Mouse (Mus musculus) spleen, adult 18-20 months (tissue): Measurements from ENCODE around the gene Efcab2.
"Not testable (repeated sequence)": the region's sequence is repeated elsewhere in the genome, so short reads cannot be mapped to it uniquely, and the experiment has no call there.

Experiments used
- DNase-seq, 2 experiments: peaks; one replicate each; pipeline ENCODE4 v3.0.0; 2022; ENCODE audit warnings: mixed read lengths in 2 of 2

Gene Efcab2

DNA sequence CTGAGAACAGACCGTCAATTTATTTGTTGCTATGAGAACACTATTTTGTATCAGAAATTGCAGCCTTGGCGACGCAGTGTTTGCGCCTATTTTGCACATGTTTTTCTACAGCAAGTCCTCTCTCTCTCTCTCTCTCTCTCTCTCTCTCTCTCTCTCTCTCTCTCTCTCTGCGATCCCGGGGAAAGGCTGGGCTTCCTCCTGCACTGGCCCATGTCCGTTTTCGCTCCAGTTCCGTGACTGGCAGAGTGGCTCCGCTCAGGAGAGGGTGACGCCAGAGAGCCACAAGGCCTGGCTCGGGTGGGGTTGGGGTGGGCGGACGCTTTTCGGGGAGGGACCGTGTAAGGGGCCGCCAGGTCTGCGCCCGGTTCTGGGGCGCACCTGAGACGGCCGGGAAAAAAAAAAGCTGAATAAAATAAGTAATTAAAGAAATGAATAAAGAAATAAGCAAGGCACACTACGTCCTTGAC, 407 bp upstream of the Efcab2 start:
- DNase-seq, result peak; percentile 65 to 68

DNA sequence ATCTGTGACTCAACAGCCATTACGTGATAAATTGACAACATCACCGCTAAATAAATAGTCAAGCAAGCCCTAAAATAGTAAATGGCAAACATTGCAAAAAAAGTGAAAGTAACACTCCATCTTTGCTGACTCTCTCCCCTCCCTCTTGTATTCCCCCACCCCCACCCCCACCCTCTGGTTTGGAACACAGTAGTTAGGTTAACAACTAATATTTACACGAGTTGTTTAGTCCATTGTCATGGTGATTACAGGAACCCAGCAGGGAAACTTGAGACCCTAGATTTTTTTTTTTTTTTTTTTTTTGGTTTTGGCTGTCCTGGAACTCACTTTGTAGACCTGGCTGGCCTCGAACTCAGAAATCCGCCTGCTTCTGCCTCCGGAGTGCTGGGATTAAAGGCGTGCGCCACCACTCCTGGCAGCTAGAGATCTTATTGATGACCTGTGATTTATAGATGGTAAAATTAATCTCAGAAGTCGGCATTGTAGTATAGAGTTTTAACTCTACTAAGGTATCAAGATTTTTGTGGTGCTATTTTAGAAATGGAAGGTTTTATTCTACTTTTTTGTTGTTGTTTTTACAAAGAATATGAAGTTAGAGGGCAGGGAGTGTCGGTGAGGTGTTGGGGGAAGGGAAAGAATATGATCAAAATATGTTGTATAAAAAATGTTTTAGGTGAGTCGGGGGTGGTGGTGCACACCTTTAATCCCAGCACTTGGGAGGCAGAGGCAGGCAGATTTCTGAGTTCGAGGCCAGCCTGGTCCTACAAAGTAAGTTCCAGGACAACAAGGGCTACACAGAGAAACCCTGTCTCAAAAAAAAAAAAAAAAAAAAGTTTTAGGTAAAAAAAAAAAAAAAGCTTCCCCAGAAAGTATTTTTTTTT, 1.1 kb downstream of the Efcab2 start:
- DNase-seq, result no peak

DNA sequence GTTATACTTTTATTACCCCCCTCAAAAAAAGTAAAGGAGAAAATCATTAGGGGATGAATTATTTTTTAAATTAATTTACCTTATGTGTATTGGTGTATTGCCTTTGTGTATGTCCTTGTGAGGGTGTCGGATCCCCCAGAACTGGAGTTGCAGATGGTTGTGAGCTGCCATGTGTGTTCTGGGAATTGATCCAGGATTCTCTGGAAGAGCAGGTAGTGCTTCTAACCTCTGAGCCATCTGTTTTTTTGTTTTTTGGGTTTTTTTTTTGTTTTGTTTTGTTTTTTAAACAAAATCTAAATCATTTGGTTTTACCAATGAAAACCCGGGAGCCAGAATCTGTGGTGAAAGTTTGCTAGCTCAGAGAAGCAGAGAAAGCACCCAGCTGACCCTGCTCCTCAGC, 1.8 kb downstream of the Efcab2 start:
- no peak for DNase-seq

DNA sequence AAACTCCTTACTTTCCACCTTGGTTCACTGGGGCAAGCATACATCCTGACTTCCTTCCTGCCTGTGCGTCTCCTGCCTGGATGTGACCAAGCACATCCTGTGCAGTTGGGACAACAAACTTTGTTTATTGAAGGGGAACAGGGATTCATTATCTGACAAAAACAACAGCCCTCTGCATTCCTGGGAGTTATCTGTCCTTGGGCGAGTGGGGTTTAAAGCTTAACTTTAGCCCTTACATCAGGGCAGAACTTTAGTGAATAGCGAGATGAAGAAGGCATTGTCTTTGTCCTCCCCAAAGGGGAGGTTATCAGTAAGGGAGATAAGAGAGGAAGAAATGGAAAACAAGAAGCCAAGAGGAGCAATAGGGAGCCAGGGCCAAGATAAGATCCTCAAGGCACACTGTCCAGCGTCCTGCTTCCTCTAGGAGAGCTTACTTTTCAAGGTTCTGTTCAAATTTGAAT, 3.0 kb downstream of the Efcab2 start:
- no peak for DNase-seq

DNA sequence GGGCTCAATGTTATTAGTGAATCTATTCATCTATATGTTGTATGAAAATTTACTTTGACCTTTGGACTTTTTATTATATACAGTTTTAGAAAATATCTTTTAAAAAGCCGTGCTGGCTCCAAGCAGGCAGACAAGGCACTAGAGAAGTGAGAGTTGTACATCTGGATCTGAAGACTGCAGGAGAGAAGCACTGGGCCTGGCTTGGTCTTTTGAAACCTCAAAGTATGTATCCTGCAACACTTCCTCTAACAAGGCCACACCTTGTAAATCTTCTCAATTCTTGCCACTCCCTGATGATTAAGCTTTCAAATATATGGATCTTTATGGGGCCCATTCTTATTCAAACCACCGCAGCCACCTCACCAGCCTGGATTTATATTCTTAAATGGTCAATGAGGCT, 7.5 kb downstream of the Efcab2 start:
- not testable (repeated sequence) for DNase-seq

DNA sequence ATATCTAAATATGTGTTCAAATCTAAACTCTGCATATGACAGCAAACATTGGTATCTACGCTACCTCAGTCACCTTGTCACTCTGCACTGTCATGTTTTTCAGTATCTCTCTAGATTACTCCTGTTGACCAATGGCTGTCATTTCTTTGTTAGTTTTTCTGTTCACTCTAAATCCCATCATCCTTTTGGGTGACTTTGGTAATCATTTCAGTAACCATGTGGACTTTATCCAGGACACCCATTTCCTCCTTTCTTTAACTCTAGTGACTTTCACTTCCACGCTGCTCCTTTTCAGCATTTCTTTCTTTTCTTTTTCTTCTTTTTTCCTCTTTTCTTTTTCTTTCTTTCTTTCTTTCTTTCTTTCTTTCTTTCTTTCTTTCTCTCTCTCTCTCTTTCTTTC, 13.7 kb downstream of the Efcab2 start:
- no peak for DNase-seq

DNA sequence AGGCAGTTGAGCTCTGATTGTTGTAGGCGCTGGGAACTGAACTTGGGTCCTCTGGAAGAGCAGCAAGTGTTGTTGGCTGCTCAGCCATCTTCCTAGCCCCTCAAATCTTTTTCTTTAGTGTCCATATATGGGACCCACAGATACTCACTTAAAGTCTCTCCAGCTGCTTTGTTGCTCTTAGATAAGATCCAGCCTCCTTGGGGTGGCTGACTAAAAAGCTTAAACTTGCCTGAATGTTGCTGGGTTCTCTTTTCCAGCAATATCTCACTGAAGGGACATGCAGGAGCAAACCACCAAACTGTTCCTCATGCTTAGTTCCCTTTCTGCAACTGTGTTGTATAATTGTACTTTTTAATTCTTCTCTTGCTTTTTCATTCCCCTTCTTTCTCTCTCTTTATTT, 17.8 kb downstream of the Efcab2 start:
- no peak for DNase-seq

DNA sequence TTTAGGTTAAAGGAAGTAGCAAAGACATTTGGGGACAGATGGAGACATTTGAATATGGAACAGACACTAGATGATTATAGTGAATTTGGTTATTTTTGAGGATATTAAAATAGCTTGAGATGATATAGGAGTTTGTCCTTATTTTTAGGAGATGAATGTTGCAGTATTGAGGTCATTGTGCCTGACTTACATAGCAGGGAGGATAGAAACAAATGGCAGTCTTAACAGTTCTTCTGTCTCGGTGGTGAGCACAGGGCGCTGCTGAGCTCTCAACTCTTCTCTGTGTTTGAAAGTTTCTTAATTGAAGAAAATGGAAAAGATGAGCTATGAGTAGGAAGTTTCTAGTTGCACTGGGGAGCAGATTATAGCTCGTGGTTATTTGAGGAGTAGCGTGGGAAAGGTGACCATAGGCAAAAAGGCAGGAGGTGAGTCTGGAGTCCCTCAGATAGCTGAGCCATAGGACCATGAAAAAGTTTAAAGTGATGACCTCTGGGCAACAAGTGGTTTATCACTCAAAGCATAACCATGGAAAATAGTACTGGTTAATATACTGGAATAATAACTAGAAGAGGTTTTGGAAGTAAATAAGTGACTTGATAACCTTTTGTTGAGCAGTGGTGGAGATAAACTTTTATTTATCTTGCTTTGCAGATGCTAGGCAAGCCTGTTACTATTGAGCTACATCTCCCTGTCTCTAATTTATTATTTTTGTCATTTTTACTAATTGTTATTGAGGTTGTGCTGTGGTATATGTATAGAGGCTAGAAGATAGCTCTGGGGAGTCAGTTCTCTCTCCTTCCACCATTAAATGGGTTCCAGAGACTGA, 25.9 kb downstream of the Efcab2 start:
- no peak for DNase-seq

DNA sequence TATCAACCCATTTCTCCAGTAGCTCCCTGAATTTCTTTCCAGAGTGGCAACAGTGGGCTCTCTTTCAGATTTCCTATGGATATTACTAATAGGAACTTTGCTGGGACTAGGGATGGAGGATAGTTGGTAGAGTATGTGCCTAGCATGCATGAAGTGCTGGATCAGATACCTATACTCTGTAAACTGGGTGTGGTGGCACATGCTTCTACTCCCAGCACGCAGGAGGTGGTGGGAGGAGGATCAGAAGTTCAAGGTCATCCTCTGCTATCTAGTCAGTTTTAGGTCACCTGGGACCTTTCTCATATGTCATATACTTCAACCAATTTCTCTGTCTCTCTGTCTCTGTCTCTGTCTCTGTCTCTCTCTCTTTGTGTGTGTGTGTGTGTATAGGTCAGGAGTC, 27.7 kb downstream of the Efcab2 start:
- DNase-seq, result no peak

DNA sequence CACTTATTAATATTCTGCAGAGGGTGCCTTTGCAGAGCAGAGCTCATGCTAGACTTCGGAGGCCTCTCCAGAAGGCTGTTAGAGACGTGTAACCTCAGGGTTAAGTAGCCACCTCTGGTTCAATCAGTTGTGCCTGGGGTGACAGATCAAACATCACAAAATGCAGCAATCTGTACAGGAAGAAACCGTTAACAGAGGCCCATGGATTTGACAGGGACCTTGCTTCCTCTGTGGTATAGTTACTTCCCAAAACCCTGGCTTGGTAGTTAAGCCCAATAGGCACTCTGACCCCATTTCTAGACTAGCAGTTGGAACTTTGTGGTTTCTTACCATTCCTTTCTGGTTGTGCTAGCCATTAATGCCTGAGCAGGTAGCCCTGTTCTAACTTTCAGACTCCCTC, 38.5 kb downstream of the Efcab2 start:
- DNase-seq, result no peak

DNA sequence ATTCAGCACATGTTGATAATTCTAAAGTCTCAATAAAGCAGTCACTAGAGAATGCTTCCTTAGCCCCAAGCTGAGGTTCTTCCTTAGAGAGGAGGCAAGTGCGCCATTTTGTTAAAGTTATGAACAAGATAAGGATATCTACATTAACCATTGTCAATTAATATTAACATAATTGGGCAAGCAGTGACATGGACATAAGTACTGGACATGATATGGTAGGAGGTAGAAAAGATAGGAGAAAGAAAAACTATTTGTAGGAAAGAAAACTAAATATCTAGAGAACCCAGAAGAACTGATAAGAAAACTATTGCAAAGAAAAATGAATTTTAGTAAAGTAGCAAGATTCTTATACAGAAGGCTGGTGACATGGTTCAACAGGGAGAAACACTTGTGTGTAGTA, 41.2 kb downstream of the Efcab2 start:
- no peak for DNase-seq

DNA sequence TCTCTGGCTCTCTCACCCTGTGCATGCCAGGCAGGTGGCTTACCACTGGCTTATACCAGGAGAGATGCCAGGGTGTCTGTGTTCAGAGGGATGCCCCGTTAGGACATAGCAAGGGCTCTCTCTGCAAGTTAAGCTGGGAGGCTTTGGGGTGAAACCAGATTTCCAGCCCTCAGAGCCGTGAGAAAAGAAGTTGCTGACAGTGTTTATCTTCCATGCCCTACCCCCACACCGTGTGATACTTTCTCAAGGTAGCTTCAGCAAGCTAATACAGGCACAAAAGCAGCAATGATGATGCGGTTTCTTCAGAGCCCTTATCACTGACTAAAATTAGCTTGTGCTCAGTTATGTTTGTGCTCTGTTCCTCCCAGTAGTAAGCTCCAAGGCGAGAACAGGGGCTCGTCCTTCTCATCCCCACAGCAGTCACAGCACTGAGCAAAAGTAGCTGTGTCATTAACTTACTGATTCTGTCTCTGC, 42.4 kb downstream of the Efcab2 start:
- no peak for DNase-seq

DNA sequence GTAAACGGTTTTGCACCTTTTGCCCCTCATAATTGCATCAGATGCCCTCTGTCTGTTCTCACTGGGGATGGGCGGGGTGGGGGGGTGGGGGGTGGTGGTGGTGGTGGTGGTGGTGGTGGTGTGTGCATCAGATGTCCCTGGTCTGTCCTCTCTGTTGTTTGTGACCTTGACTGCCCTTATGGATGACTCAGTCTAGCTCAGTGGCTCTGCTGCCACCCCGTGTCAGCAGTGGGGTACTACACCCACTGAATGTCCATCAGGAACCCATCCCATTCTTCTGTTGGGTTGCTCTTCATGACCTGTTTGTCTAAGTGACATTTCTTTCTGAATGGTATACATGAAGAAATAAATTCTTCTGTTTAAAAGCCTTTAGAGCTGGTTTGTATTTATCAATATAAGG, 43.3 kb downstream of the Efcab2 start:
- DNase-seq, result peak; percentile 55 to 71

DNA sequence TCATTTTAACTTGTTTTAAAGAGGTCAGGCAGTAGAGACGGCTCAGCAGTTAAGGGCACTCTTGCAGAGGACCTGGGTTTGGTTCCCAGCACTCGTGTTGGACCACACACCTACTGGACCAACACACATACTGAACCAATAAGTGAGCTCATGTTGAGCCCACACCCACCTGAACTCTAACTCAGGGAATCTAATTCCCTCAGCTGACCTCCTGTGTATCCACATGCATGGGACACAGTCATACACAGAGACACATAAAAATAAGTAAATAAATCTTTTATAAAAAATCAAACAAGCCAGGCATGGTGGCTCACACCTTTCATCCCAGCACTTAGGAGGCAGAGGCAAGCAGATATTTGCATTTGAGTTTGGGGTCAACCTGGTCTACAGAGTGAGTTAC, 44.0 kb downstream of the Efcab2 start:
- DNase-seq, result no peak

DNA sequence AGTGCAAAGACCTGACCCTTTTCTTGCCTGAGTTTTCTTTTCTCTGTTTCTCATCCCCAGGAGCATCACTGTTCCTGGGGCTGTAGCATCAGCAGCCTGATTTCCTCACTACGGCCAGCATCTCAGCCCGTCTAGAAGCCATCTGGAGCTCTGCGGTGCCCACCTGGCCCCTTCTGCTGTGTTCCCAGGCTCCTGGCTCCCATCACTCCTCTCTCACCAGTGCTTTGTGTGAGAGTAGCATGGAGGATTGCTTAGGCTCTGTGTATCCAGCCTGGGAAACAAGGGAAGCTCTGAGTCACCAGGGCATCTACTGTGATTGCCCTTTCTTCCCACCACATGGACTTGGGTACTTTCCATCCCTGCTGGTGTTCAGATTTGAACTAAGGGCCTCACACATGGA, 48.2 kb downstream of the Efcab2 start:
- DNase-seq, result no peak

DNA sequence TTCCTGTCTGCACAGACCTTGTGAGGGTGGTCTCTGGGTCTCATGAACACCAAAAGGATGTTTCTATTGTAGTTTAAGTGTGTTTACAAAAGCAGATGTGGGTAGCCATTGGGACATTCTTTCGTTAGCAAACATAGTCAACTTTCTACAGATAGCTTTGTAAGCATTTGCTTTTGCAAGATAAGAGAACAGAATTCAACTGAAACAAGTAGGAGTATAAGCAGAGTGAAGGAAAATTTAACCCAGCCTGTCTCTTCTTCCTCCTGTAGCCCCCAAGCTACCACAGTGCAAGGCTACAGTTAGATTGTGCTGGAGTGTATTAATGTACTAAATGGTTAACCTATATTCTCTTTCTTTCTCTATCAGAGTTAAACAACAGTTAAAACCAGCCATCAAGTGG, 49.2 kb downstream of the Efcab2 start:
- DNase-seq, result no peak

DNA sequence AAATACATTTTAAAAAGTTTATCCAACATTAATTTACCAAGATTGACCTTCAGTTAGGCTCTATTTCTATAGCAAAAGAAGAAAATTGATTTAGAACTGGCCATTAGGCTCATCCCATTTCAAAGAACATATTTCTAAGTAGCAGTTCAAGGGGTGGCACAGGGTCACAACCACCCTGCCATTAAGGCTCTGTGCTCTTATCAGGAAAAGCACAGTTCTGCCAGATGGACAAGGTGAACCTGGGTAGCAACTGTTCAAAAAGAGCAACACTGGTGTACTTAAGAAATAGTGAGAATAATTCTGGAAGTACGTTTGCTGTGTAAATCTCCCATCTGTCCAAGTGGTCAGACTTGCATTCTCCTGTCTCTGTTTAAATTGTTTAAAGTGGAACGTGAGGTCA, 52.1 kb downstream of the Efcab2 start:
- no peak for DNase-seq

DNA sequence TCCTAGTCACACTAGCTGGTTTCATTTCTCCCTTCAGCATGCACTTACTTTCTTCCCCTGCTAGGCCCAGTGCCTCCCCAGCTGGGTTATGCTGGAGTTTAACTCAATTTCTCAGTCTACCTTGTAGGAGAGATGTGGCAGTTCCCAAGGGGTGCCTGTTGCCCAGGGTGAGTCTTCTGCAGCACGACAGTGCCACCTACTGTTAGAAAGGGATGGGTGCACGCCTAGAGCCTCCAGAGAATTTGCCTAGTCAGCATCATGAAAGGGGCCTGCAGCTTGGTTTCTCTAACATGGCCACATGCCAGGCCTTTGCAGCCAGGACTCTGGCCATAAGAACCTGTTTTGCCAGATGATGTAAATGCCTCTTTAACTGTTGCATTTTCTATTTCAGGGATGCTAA, 57.8 kb downstream of the Efcab2 start:
- peak; percentile 54 to 71 for DNase-seq

DNA sequence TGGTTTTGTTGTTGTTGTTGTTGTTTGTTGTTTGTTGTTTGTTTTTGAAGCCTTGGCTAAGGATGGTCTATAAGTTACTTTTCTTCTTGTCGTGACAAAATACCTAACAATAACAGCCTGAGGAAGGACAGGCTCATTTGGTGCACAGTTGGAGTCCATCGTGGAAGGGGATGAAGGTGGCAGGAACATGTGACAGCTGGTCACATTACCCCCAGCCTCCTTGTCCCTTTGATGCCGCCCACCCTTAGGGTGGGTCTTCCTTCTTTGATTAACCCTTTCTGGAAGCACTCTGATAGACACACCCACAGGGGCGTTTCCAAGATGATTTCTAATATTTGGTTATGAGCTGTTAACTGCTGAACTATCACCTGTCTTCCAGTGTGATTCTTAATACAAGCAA, 58.3 kb downstream of the Efcab2 start:
- no peak for DNase-seq

DNA sequence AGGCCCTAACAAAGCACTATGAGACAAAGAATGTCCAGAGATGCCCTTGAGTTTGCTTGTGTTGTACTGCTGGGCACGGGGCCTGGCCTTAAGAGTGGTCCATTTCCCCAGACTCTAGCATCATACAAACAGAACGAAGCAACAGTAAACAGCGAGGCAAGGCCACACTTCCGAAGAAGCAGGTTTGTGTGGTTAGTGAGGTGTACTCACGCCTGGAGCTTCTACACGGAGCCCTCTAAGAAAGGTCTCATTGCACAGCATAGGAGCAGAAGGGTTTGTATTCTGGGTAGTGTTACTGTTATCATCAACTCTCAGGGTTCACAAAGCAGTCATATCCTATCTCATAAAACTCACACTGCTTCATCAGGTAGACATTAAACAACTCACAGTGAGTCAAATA, 61.7 kb downstream of the Efcab2 start:
- no peak for DNase-seq

DNA sequence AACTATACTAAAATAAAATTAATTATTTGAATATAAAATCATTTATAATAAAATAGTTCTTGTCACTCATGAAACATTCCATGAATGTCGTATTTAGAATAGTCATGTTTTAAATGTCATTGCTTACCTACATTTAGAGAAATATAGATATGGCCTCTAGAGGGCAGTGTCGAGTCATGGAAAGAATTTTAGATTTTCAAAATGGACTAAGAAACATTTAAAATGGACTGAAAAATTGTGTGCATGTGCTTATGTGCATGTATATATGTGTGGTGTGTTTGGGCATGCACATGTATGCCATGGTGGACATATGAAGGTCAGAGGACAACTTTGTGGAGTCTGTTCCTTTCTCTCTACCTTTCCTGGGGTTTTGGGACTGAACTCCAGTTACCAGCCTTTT, 62.4 kb downstream of the Efcab2 start:
- no peak for DNase-seq

DNA sequence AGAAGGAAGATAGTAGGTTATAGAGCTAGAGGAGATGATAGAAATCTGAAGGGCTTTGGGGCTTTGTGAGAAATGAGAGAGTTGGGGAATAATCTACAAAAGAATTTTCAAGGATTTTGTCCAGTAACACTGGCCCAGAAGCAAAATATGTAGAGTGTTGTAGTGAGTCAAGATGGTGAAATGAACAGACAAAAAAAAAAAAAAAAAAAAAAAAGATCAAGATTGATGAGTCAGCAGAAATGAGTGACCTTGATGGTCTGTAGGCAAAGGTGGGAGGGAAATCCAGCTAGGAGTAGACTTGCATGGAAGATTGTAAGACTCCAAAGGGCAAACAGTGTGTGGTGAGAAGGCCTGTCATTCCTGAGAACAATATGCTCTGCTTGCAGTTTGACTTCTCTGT, 78.0 kb downstream of the Efcab2 start:
- DNase-seq, result no peak

DNA sequence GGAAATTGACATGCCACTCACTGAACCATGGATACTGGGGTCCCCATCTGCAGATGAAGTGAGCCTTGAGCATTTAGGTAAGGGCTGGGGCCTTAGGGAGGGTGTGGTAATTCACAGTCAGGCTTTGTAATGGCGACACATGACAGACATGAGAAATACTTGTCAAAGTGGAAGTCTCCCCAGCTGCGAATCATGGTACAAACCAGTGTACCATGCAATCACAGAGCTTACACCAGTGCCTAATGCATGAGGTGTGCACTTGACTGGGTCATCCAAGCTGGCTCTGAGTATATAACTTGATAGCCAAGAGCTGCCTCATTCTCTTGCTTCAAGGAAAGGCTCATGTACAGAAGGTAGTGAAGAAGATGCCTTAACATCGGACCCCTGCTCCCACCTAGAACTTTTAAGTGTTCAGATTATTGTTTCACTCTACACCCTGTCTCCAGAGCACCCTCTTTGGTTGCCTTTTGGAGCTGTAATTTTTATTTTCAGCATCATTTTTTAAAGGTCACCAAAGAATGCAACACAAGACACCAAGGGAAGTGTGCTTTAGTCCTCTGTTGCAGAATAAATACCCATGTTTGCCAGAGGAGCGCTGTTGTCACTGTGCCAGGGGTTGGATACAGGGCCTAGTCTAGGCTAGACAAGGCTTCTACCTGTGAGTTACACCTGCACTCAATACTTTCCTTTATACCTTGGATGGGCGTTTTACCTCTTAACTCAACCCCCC, 79.4 kb downstream of the Efcab2 start:
- DNase-seq, result no peak
